Mouse (Mus musculus) neural tube, embryonic 12.5 days (tissue): Measurements from ENCODE around the gene Gm11037. TPM values are rescaled to one million over a fixed set of nuclear protein-coding genes. Genes with fewer than 3 reads are reported as not detected.

Experiments
- ATAC-seq: fragments of 200-750 bp; cut with Nextera tagmentation; 2 replicates; pipeline ENCODE4 v1.8.0; 2017; ENCODE audit warnings: low read depth, mild to moderate bottlenecking, moderate TSS enrichment, moderate library complexity; ENCODE audit not compliant: low FRiP score
- H3K27ac ChIP-seq: fragments of 300-500 bp; sonication (generic); 2 replicates; pipeline ENCODE4 v1.5.1; 2016
- H3K27me3 ChIP-seq: fragments of 300-500 bp; sonication (generic); replicated peaks from 2 replicates; pipeline ENCODE4 v1.6.1; 2016; ENCODE audit warnings: mild to moderate bottlenecking
- H3K36me3 ChIP-seq: fragments of 300-500 bp; sonication (generic); 2 replicates; pipeline ENCODE4 v1.6.1; 2016; ENCODE audit warnings: mild to moderate bottlenecking
- H3K4me1 ChIP-seq: fragments of 300-500 bp; sonication (generic); 2 replicates; pipeline ENCODE4 v1.6.1; 2016
- H3K4me2 ChIP-seq: fragments of 300-500 bp; sonication (generic); replicated peaks from 2 replicates; pipeline ENCODE4 v1.6.1; 2016; ENCODE audit warnings: mild to moderate bottlenecking
- H3K4me3 ChIP-seq: fragments of 300-500 bp; sonication (generic); 2 replicates; pipeline ENCODE4 v1.5.1; 2016
- H3K9ac ChIP-seq: fragments of 300-500 bp; sonication (generic); 2 replicates; pipeline ENCODE4 v1.6.1; 2016; ENCODE audit warnings: mild to moderate bottlenecking
- H3K9me3 ChIP-seq: fragments of 300-500 bp; sonication (generic); 2 replicates; pipeline ENCODE4 v1.6.1; 2016; ENCODE audit warnings: mild to moderate bottlenecking
- WGBS: fragments of 180-500 bp; shearing (Covaris S2); methylation state at CpG from one replicate; pipeline ENCODE4 v1.1.7; 2016; 5-methylcytosine and 5-hydroxymethylcytosine counted together
- polyA plus RNA-seq: library from polyadenylated mRNA; unstranded; fragments of >200 nt; fragmentation: Nextera tagmentation; extraction: Ambion mirVana; gene quantifications from 2 replicates; pipeline ENCODE4 v1.2.1, GENCODE M21; 2016

Gm11037 gene
- polyA plus RNA-seq, 1 experiment from 2014 or later = not detected

- no peak for ATAC-seq
- H3K36me3 ChIP-seq = peaks cover 14% of the 10 kb centered on the region
- WGBS = 56% methylated on average over 5 of the region's 5 CpGs
- H3K9ac ChIP-seq = no peak overlapping the region
- H3K9me3 ChIP-seq = no peaks in the 10 kb centered on the region
- peak overlapping the region; percentile 7; the same call in 1 of the 2 replicates for H3K4me3 ChIP-seq
- peaks cover 49% of the 10 kb centered on the region for H3K4me1 ChIP-seq
- H3K4me2 ChIP-seq = peak overlapping the region; percentile 95
- no peak overlapping the region for H3K27ac ChIP-seq
- peaks cover 22% of the 10 kb centered on the region for H3K27me3 ChIP-seq
Observed at GRCm38 (mm10) chr2:131176491-131176890, 43.2 kb downstream of the Gm11037 start.

DNA sequence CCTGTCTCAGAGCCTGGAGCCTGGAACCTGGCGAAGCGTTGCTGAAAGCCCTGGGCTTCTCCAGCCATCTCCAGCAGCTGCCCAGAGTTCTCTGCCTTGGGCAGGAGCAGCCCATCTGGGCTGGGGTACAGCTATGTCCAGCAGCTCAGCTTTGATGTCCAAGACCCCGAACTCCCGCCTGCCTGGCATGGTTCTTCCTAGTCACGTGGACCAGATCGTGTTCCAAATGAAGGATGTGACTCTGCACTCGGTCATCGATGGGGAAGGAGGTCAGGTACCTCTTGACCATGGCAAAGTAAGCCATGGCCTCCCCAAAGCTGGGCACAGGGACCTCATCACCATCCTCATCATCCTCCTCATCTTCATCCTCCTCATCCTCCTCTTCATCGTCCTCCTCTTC, 44.6 kb downstream of the Gm11037 start:
- Histone ChIP-seq H3K4me2 (peak overlapping the region; percentile 95), H3K4me3 (peak overlapping the region; percentile 89), H3K27me3 (peaks cover 7% of the 10 kb centered on the region), H3K27ac (no peak overlapping the region), H3K9me3 (no peaks in the 10 kb centered on the region), H3K36me3 (peaks cover 11% of the 10 kb centered on the region; the same call in 1 of the 2 replicates), H3K4me1 (peaks cover 46% of the 10 kb centered on the region), H3K9ac (peak overlapping the region; percentile 94)
- ATAC-seq = no peak
- 91% methylated on average over 9 of the region's 9 CpGs for WGBS

DNA sequence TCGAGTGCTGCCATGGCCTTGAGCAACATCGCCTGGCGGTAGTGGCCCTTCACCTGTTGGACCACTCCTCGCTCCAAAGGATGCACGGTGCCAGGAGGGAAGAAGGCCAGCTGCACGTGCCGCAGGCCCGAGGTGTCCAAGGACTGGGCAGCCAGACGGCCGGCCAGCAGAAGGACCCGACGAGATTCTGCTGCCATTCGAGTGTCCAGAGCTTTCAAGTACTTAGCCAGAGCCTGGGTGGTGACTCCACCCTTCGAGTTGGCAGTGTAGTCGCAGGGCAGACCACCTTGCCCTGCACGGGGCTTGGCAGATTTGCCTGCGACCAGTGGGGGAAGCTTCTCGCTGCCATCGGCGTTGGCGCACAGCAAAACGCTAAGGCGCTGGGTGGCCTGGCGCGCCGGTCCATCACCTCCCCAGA, 45.5 kb downstream of the Gm11037 start:
- Histone ChIP-seq H3K27me3 (no peaks in the 10 kb centered on the region), H3K27ac (peak overlapping the region; percentile 80; the same call in 1 of the 2 replicates), H3K4me2 (peak overlapping the region; percentile 95), H3K9ac (peak overlapping the region; percentile 94), H3K9me3 (no peaks in the 10 kb centered on the region), H3K4me1 (peaks cover 46% of the 10 kb centered on the region), H3K36me3 (peaks cover 11% of the 10 kb centered on the region; the same call in 1 of the 2 replicates), H3K4me3 (peak overlapping the region; percentile 89)
- 32% methylated on average over 26 of the region's 26 CpGs for WGBS
- 0 out of 2 replicates have a peak, but pooled peaks have one; percentile 0 for ATAC-seq

DNA sequence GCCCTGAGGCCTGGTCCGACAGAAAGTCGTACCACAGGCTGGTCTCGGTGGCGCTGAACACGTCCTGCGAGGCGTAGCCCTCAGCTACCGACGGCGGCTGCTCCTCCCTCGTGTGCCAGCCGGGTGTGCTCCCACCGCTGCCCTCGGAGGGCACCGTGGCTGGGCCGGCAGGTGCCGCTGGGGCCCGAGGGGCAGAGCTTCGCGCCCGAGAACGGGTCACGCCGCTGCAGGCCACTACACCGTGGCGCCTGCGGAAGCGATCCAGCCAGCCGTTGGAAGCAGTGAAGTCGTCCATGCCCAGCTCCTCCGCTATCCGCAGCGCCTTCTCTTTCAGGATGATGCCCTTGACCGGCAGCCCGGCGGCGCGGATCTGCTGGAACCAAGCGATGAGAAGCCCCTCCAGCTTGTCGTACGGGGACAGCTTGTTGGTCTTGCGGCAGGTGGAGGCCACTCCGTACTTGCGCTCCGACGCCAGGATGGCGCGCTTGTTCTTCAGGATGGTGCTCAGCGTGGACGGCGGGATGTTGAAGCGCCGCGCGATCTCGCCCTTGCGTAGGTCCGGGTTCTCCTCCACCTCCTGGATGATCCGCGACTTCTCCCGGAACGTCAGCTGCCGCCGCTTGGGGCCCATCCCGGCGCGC, 46.1 kb downstream of the Gm11037 start:
- H3K4me3 ChIP-seq = peak overlapping the region; percentile 89
- ATAC-seq = peak; percentile 67
- H3K27ac ChIP-seq = peak overlapping the region; percentile 80
- no peaks in the 10 kb centered on the region for H3K9me3 ChIP-seq
- H3K36me3 ChIP-seq = peaks cover 11% of the 10 kb centered on the region; the same call in 1 of the 2 replicates
- peak overlapping the region; percentile 95 for H3K4me2 ChIP-seq
- peak overlapping the region; percentile 94 for H3K9ac ChIP-seq
- H3K4me1 ChIP-seq = peaks cover 44% of the 10 kb centered on the region
- under 1% methylated on average over 67 of the region's 67 CpGs for WGBS
- H3K27me3 ChIP-seq = no peaks in the 10 kb centered on the region

- Histone ChIP-seq H3K4me2 (peak within 1 kb of the TSS; percentile 95), H3K9me3 (no peaks in the 10 kb centered on the region), H3K4me1 (peaks cover 42% of the 10 kb centered on the region), H3K36me3 (peaks cover 11% of the 10 kb centered on the region; the same call in 1 of the 2 replicates), H3K9ac (peak within 1 kb of the TSS; percentile 94), H3K27ac (peak within 1 kb of the TSS; percentile 80), H3K27me3 (no peaks in the 10 kb centered on the region), H3K4me3 (peak within 1 kb of the TSS; percentile 89)
- ATAC-seq = peak; percentile 78
- WGBS = 3% methylated on average over 42 of the region's 57 CpGs
Observed at GRCm38 (mm10) chr2:131179990-131180587, 46.8 kb downstream of the Gm11037 start, which contains the start of gene Cenpb. TSS of gene Cenpb (minus strand) at chr2:131180067.

Other genes starting within 250 kb of the Gm11037 start
- 86.6 and 95.0 TPM in 2 replicates for gene 4930402H24Rik, start 227.1 kb upstream of the Gm11037 start, polyA plus RNA-seq
- gene Atrn, start 227.0 kb upstream of the Gm11037 start, polyA plus RNA-seq = 13.5 and 13.6 TPM in 2 replicates
- 9.6 and 11.9 TPM in 2 replicates for gene Gfra4, start 90.4 kb upstream of the Gm11037 start, polyA plus RNA-seq
- gene Adam33, start 69.7 kb upstream of the Gm11037 start, polyA plus RNA-seq = 0.98 and 1.2 TPM in 2 replicates
- gene Siglec1, start 46.7 kb upstream of the Gm11037 start, polyA plus RNA-seq = 0.11 and 0.13 TPM in 2 replicates
- 6.1 and 6.9 TPM in 2 replicates for gene Hspa12b, start 6.2 kb upstream of the Gm11037 start, polyA plus RNA-seq
- 98.8 and 104 TPM in 2 replicates for gene 1700037H04Rik, start 26.6 kb downstream of the Gm11037 start, polyA plus RNA-seq
- 19.3 and 21.1 TPM in 2 replicates for gene Cenpb, start 46.6 kb downstream of the Gm11037 start, polyA plus RNA-seq
- 97.0 and 99.5 TPM in 2 replicates for gene Cdc25b, start 53.5 kb downstream of the Gm11037 start, polyA plus RNA-seq
- 9.0 and 9.3 TPM in 2 replicates for gene Spef1, start 53.8 kb downstream of the Gm11037 start, polyA plus RNA-seq
- 30.7 and 36.3 TPM in 2 replicates for gene Ap5s1, start 73.6 kb downstream of the Gm11037 start, polyA plus RNA-seq
- 9.5 and 10.3 TPM in 2 replicates for gene Mavs, start 100.6 kb downstream of the Gm11037 start, polyA plus RNA-seq
- 55.3 and 56.1 TPM in 2 replicates for gene Pank2, start 129.0 kb downstream of the Gm11037 start, polyA plus RNA-seq
- gene Rnf24, start 219.4 kb downstream of the Gm11037 start, polyA plus RNA-seq = 16.5 and 18.7 TPM in 2 replicates